Mouse (Mus musculus) left cerebral cortex, postnatal 4 days (tissue): ENCODE data around the gene Dynlt1f. TPM values are rescaled to one million over a fixed set of nuclear protein-coding genes. Genes with fewer than 3 reads are reported as not detected.

Source experiments
- total RNA-seq, 2 experiments: library from RNA; stranded (reverse); gene quantifications; 2 replicates each; pipeline ENCODE4 v1.2.3; 2021

Gene Dynlt1f
- total RNA-seq, 2 experiments from 2014 or later: 258 to 265 TPM

Other genes with a start within 250 kb of the Dynlt1f start
- 100 to 1,000 TPM; 322 to 378 TPM for gene Dynlt1b, start 225.8 kb downstream of the Dynlt1f start, total RNA-seq
- gene Dynlt1c, start 54.2 kb downstream of the Dynlt1f start, total RNA-seq: 10 to 100 TPM; 37.8 to 45.8 TPM
- gene Sytl3, start 3.2 kb upstream of the Dynlt1f start, total RNA-seq: 1 to 10 TPM in 1 of 2 experiments, under 1 TPM in 1; 0.68 to 1.2 TPM
- 10 to 100 TPM; 17.4 to 19.9 TPM for gene Ezr, start 126.9 kb upstream of the Dynlt1f start, total RNA-seq